Mouse (Mus musculus) heart, embryonic 14.5 days (tissue): ENCODE data around the gene Rpl29. TPM values are rescaled to one million over a fixed set of nuclear protein-coding genes. Genes with fewer than 3 reads are reported as not detected.

ENCODE experiments used
- ATAC-seq: fragments of 200-750 bp; cut with Nextera tagmentation; 2 replicates; pipeline ENCODE4 v1.8.0; 2017; ENCODE audit warnings: low read depth, moderate TSS enrichment; ENCODE audit not compliant: insufficient number of reproducible peaks, insufficient read depth, low FRiP score
- H3K27ac ChIP-seq, 2 experiments: fragments of 200-500 bp in 1 of 2; fragments of 300-500 bp in 1 of 2; sonication (generic) in 1 of 2; replicated peaks in 1 of 2; 2 replicates each; pipeline ENCODE4 v1.5.1; 2012 to 2014; ENCODE audit warnings: low read depth in 2 of 2, low read length in 2 of 2, control low read depth in 1 of 2, mild to moderate bottlenecking in 1 of 2, mixed read lengths in 1 of 2; ENCODE audit not compliant: control insufficient read depth in 1 of 2, insufficient read depth in 1 of 2
- H3K27me3 ChIP-seq: fragments of 300-500 bp; sonication (generic); 2 replicates; pipeline ENCODE4 v1.6.1; 2014; ENCODE audit warnings: mild to moderate bottlenecking, low read length, control low read depth; ENCODE audit not compliant: control insufficient read depth, insufficient read depth
- H3K36me3 ChIP-seq: fragments of 300-500 bp; sonication (generic); 2 replicates; pipeline ENCODE4 v1.6.1; 2014; ENCODE audit warnings: mild to moderate bottlenecking, control low read depth, low read length, mixed read lengths; ENCODE audit not compliant: control insufficient read depth, insufficient read depth
- H3K4me1 ChIP-seq, 2 experiments: fragments of 200-500 bp in 1 of 2; fragments of 300-500 bp in 1 of 2; sonication (generic) in 1 of 2; 2 replicates each; pipeline ENCODE4 v1.6.1; 2012 to 2014; ENCODE audit warnings: low read length in 2 of 2, control low read depth in 1 of 2, mixed read lengths in 1 of 2; ENCODE audit not compliant: control insufficient read depth in 2 of 2, insufficient read depth in 2 of 2
- H3K4me2 ChIP-seq: fragments of 300-500 bp; sonication (generic); 2 replicates; pipeline ENCODE4 v1.6.1; 2014; ENCODE audit warnings: mild to moderate bottlenecking, low read length
- H3K4me3 ChIP-seq, 2 experiments: fragments of 200-500 bp in 1 of 2; fragments of 300-500 bp in 1 of 2; sonication (generic) in 1 of 2; 2 replicates each; pipeline ENCODE4 v1.5.1; 2012 to 2014; ENCODE audit warnings: low read length in 2 of 2, mild to moderate bottlenecking in 2 of 2, control low read depth in 1 of 2, low read depth in 1 of 2, moderate library complexity in 1 of 2; ENCODE audit not compliant: control insufficient read depth in 1 of 2, insufficient read depth in 1 of 2
- H3K9ac ChIP-seq: fragments of 300-500 bp; sonication (generic); 2 replicates; pipeline ENCODE4 v1.6.1; 2014; ENCODE audit warnings: mild to moderate bottlenecking, low read length
- H3K9me3 ChIP-seq: fragments of 300-500 bp; sonication (generic); 2 replicates; pipeline ENCODE4 v1.6.1; 2016; ENCODE audit warnings: low read length, control low read depth; ENCODE audit not compliant: control insufficient read depth
- WGBS: fragments of 180-500 bp; shearing (Covaris S2); extraction: QIAGEN DNeasy Blood & Tissue Kit; methylation state at CpG from one replicate; pipeline ENCODE4 v1.1.7; 2014; 5-methylcytosine and 5-hydroxymethylcytosine counted together
- polyA plus RNA-seq: library from polyadenylated mRNA; unstranded; fragments of >200 nt; fragmentation: Nextera tagmentation; extraction: Ambion mirVana; gene quantifications from 2 replicates; pipeline ENCODE4 v1.2.1, GENCODE M21; 2014

The Rpl29 gene
- polyA plus RNA-seq, 1 experiment from 2014 or later = 781 TPM

DNA sequence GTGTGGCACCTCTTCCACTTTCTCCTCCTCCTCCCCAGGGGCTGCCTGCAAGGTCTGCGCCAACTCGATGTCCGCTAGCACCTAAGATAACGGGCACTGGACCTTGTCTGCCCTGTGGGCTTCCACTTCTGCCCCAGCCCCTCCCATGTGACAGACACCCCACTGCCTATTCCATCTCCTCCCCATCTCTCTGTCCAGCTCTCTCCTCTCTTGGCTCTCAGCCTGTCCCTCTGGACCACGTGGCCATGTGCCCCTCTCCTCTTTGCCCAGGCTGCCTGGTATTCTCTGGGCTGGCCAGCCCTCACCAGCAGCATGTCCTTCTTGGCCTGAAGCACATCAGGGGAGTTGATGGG, 44.5 kb downstream of the Rpl29 start:
- Histone ChIP-seq H3K9me3 (no peaks in the 10 kb centered on the region), H3K9ac (no peak overlapping the region), H3K27ac (no peak overlapping the region), H3K27me3 (no peaks in the 10 kb centered on the region), H3K4me1 (peaks cover 29% of the 10 kb centered on the region in 2 experiments), H3K4me3 (no peak overlapping the region), H3K36me3 (no peaks in the 10 kb centered on the region), H3K4me2 (no peak overlapping the region)
- WGBS = 75% methylated on average over 5 of the region's 5 CpGs
- no peak for ATAC-seq

DNA sequence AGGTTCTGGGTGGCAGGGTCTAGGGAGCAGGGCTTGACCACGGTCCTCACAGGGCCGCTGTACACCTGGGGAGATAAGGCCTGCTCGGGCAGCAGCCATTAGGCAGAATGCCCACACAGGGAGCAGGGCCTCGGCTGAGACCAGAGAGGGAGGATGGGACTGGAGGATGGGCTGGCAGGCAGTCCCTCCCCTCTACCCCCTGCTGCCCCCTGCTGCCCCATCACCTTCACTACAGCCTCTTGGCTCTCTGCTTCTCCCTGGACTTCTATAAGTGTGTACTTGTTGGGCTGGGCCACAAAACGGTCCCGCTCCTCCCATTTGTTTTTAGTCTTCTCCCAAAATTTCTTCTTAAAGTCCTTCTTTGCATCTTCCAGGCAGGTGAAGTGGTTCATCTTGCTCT, 45.2 kb downstream of the Rpl29 start:
- Histone ChIP-seq H3K9ac (no peak overlapping the region), H3K27ac (no peak overlapping the region), H3K9me3 (no peaks in the 10 kb centered on the region), H3K36me3 (no peaks in the 10 kb centered on the region), H3K4me1 (peaks cover 29% of the 10 kb centered on the region in 2 experiments), H3K4me2 (no peak overlapping the region), H3K27me3 (no peaks in the 10 kb centered on the region), H3K4me3 (no peak overlapping the region)
- no peak for ATAC-seq
- WGBS = 4% methylated on average over 6 of the region's 6 CpGs

DNA sequence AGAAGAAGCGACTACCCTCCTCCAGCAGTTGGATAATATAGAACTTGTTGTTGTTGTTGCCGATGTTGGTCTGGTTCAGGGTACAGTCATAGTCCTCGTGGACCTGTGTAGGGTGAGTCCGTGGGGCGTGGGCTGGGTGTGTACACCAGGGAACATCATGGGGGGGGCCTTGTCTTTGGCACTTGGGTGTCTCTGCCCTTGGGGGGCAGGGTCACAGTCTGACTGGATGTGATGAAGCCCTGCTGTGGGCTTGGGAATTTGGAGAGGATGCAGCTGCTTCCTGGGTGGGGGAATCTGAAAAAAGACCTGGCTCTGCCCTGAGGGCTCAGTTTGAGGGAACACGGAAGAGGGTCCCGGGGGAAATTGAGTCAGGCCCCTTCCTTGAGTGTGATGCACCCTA, 45.8 kb downstream of the Rpl29 start:
- WGBS = 64% methylated on average over 7 of the region's 7 CpGs
- no peak overlapping the region for H3K4me2 ChIP-seq

GRCm38 (mm10) chr9:106475663-106476001, 46.4 kb downstream of the Rpl29 start, which contains the start of gene Rrp9:
Rrp9 (plus strand) TSS chr9:106475963.
- Histone ChIP-seq H3K4me1 (peaks cover 29% of the 10 kb centered on the region in 2 experiments), H3K27ac (peak within 1 kb of the TSS; percentile 3 to 56), H3K27me3 (no peaks in the 10 kb centered on the region), H3K9me3 (no peaks in the 10 kb centered on the region), H3K4me3 (peak within 1 kb of the TSS; percentile 1 to 13; a peak in 2 of 4 replicates), H3K4me2 (peak within 1 kb of the TSS; percentile 45), H3K36me3 (peaks cover 6% of the 10 kb centered on the region), H3K9ac (peak within 1 kb of the TSS; percentile 49)
- no peak for ATAC-seq
- WGBS = 90% methylated on average over 10 of the region's 10 CpGs

More for the DNA sequence above, 45.8 kb downstream of the Rpl29 start:
- peaks cover under 1% of the 10 kb centered on the region; the same call in 1 of the 2 replicates for H3K36me3 ChIP-seq
- no peak for ATAC-seq
- no peaks in the 10 kb centered on the region for H3K9me3 ChIP-seq
- H3K27ac ChIP-seq = no peak overlapping the region
- H3K9ac ChIP-seq = no peak overlapping the region; the same call in 1 of the 2 replicates
- peaks cover 29% of the 10 kb centered on the region in 2 experiments for H3K4me1 ChIP-seq
- no peak overlapping the region for H3K4me3 ChIP-seq
- no peaks in the 10 kb centered on the region for H3K27me3 ChIP-seq

DNA sequence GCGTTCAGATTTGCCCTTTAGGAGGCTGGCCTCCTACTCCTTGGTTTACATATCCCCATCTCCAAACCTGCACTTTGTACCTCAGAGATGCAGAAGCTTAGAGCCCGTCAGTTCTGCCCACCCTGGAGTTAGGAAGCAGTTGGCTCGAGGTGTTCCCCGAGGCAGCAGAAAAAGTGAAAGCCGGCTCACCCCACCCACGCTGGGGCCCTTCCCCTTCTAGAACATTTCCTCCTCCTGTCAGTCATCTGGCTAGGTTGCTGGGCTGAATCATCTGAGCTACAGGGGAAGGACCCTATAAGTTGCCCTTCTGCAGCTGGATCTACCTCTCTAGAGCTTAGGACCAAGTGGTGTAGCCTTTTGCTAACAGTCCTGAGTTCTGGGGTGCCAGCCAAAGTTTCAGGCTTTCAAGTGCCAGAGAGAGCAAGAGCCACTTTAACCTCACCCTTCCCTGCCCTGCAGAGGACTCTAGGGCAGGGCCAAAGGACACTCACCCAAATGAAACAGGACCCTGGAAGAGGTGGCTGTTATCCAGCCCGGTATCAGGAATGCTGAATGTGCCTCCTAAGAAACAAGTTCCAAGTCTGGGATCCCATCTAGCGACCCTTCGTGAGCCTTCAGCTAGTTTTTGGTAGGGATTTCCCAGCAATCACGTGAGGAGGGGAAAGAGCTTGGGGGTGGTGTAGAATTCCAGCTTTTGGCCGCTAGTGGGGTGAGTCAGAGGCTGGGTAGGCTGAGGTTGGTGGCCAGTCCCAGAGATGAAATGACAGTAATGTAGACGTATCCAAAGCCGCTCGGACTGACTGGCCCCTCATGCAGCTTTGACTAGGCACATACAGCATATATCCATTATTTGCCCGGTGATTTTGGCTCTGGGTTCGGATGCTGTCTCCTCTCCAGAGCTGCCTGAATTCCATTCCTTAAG, 47.0 kb downstream of the Rpl29 start:
- Histone ChIP-seq H3K4me3 (peak overlapping the region; percentile 1 to 13; a peak in 2 of 4 replicates), H3K27me3 (no peaks in the 10 kb centered on the region), H3K36me3 (peaks cover 12% of the 10 kb centered on the region), H3K4me2 (peak overlapping the region; percentile 45), H3K27ac (peak overlapping the region; percentile 3 to 56), H3K9ac (peak overlapping the region; percentile 49), H3K9me3 (no peaks in the 10 kb centered on the region), H3K4me1 (peaks cover 29% of the 10 kb centered on the region in 2 experiments)
- peak; percentile 31 for ATAC-seq
- 27% methylated on average over 16 of the region's 16 CpGs for WGBS

- Histone ChIP-seq H3K4me1 (peaks cover 23 to 25% of the 10 kb centered on the region in 2 experiments), H3K4me2 (peak within 1 kb of the TSS; percentile 85), H3K9me3 (no peaks in the 10 kb centered on the region), H3K4me3 (peak within 1 kb of the TSS; percentile 47 to 65), H3K36me3 (peaks cover 20% of the 10 kb centered on the region), H3K9ac (peak within 1 kb of the TSS; percentile 70), H3K27ac (peak within 1 kb of the TSS; percentile 3 to 56), H3K27me3 (no peaks in the 10 kb centered on the region)
- WGBS = under 1% methylated on average over 41 of the region's 41 CpGs
- peak; percentile 95 for ATAC-seq
These were observed 47.8 kb downstream of the Rpl29 start, which contains the start of gene Parp3 for GRCm38 (mm10) chr9:106476924-106477484. Parp3 (minus strand) TSS chr9:106476949.

GRCm38 (mm10) chr9:106477649-106478048, 48.4 kb downstream of the Rpl29 start:
- no peak overlapping the region for H3K27ac ChIP-seq
- WGBS = 3% methylated on average over 16 of the region's 16 CpGs
- peak overlapping the region; percentile 47 to 65 for H3K4me3 ChIP-seq
- H3K9ac ChIP-seq = peak overlapping the region; percentile 70
- peaks cover 26% of the 10 kb centered on the region for H3K36me3 ChIP-seq
- H3K4me1 ChIP-seq = peaks cover 18 to 24% of the 10 kb centered on the region in 2 experiments
- no peaks in the 10 kb centered on the region for H3K9me3 ChIP-seq
- peak overlapping the region; percentile 85 for H3K4me2 ChIP-seq
- ATAC-seq = no peak
- no peaks in the 10 kb centered on the region for H3K27me3 ChIP-seq
